Mouse (Mus musculus): ENCODE data around the gene Olfr94.
"Not testable (repeated sequence)": the region's sequence is repeated elsewhere in the genome, so short reads cannot be mapped to it uniquely, and the experiment has no call there.

Gene Olfr94

GRCm38 (mm10) chr17:37200894-37201293, at the start of gene Olfr94:
Gene Olfr94 (minus strand): TSS chr17:37200994.
- DNase-seq (ENCODE audit: low read depth, low spot score), result no peak

- peak; percentile 59 for DNase-seq (ENCODE audit: low read depth, low spot score)
Observed at GRCm38 (mm10) chr17:37250544-37250943, 49.8 kb upstream of the Olfr94 start.

GRCm38 (mm10) chr17:37249460-37249859, 48.7 kb upstream of the Olfr94 start:
- DNase-seq (ENCODE audit: low read depth, low spot score), result no peak

- DNase-seq (ENCODE audit: low read depth, low spot score), result peak; percentile 90
Observed at GRCm38 (mm10) chr17:37246715-37247114, 45.9 kb upstream of the Olfr94 start.

GRCm38 (mm10) chr17:37242198-37242597, 41.4 kb upstream of the Olfr94 start:
- DNase-seq (ENCODE audit: low read depth, low spot score), result no peak

- not testable (repeated sequence) for DNase-seq (ENCODE audit: low read depth, low spot score)
Observed at GRCm38 (mm10) chr17:37237230-37237629, 36.4 kb upstream of the Olfr94 start, which contains the start of gene Olfr97. Gene Olfr97 (minus strand): TSS chr17:37237330.

GRCm38 (mm10) chr17:37221879-37222278, 21.1 kb upstream of the Olfr94 start:
- DNase-seq (ENCODE audit: low read depth, low spot score), result peak; percentile 23

- no peak for DNase-seq (ENCODE audit: low read depth, low spot score)
Observed at GRCm38 (mm10) chr17:37219846-37220245, 19.1 kb upstream of the Olfr94 start, which contains the start of gene Olfr96. Gene Olfr96 (plus strand): TSS chr17:37220146.

GRCm38 (mm10) chr17:37218486-37218885, 17.7 kb upstream of the Olfr94 start:
- DNase-seq (ENCODE audit: low read depth, low spot score), result no peak

- DNase-seq (ENCODE audit: low read depth, low spot score), result no peak
Observed at GRCm38 (mm10) chr17:37213018-37213417, 12.2 kb upstream of the Olfr94 start, which contains the start of gene Olfr95. Gene Olfr95 (minus strand): TSS chr17:37213118.

GRCm38 (mm10) chr17:37210884-37211768, 10.3 kb upstream of the Olfr94 start:
- DNase-seq (ENCODE audit: low read depth, low spot score), result no peak

GRCm38 (mm10) chr17:37203917-37204236, 3.1 kb upstream of the Olfr94 start:
- DNase-seq (ENCODE audit: low read depth, low spot score), result no peak

- peak; percentile 82 for DNase-seq (ENCODE audit: low read depth, low spot score)
Observed at GRCm38 (mm10) chr17:37203206-37203916, 2.6 kb upstream of the Olfr94 start.

GRCm38 (mm10) chr17:37196845-37197724, 3.7 kb downstream of the Olfr94 start:
- DNase-seq (ENCODE audit: low read depth, low spot score), result no peak

GRCm38 (mm10) chr17:37194782-37195181, 6.0 kb downstream of the Olfr94 start:
- no peak for DNase-seq (ENCODE audit: low read depth, low spot score)

GRCm38 (mm10) chr17:37193656-37194055, 7.1 kb downstream of the Olfr94 start, which contains the start of gene Ubd:
Gene Ubd (plus strand): TSS chr17:37193892.
- DNase-seq (ENCODE audit: low read depth, low spot score), result no peak

- no peak for DNase-seq (ENCODE audit: low read depth, low spot score)
Observed at GRCm38 (mm10) chr17:37193032-37193431, 7.8 kb downstream of the Olfr94 start.

- DNase-seq (ENCODE audit: low read depth, low spot score), result no peak
Observed at GRCm38 (mm10) chr17:37190711-37191110, 10.1 kb downstream of the Olfr94 start.

- no peak for DNase-seq (ENCODE audit: low read depth, low spot score)
Observed at GRCm38 (mm10) chr17:37185474-37185873, 15.3 kb downstream of the Olfr94 start.

GRCm38 (mm10) chr17:37161394-37161793, 39.4 kb downstream of the Olfr94 start, which contains the start of gene Olfr93:
Gene Olfr93 (minus strand): TSS chr17:37161494.
- no peak for DNase-seq (ENCODE audit: low read depth, low spot score)

Data from A20 (cell line).